Mouse (Mus musculus) heart, postnatal 0 days (tissue): Measurements from ENCODE around the gene Abhd10. TPM values are rescaled to one million over a fixed set of nuclear protein-coding genes. Genes with fewer than 3 reads are reported as not detected.

Experiments used
- ATAC-seq: fragments of 200-750 bp; cut with Nextera tagmentation; 2 replicates; pipeline ENCODE4 v1.8.0; 2017; ENCODE audit warnings: low read depth, moderate number of reproducible peaks, moderate library complexity; ENCODE audit not compliant: insufficient read depth
- DNase-seq: peaks from one replicate; pipeline ENCODE4 v3.0.0-alpha.2; 2016; ENCODE audit warnings: low spot score
- H3K27ac ChIP-seq: fragments of 300-500 bp; sonication (generic); 2 replicates; pipeline ENCODE4 v1.5.1; 2014; ENCODE audit warnings: low read depth, mild to moderate bottlenecking
- H3K27me3 ChIP-seq: fragments of 300-500 bp; sonication (generic); 2 replicates; pipeline ENCODE4 v1.6.1; 2014; ENCODE audit warnings: low read length, mixed read lengths; ENCODE audit not compliant: control insufficient read depth, insufficient read depth
- H3K36me3 ChIP-seq: fragments of 300-500 bp; sonication (generic); replicated peaks from 2 replicates; pipeline ENCODE4 v1.6.1; 2014; ENCODE audit warnings: low read length, mixed read lengths; ENCODE audit not compliant: control insufficient read depth, insufficient read depth
- H3K4me1 ChIP-seq: fragments of 300-500 bp; sonication (generic); 2 replicates; pipeline ENCODE4 v1.6.1; 2014; ENCODE audit warnings: antibody characterized with exemption; ENCODE audit not compliant: control insufficient read depth, insufficient read depth
- H3K4me2 ChIP-seq: fragments of 300-500 bp; sonication (generic); 2 replicates; pipeline ENCODE4 v1.6.1; 2014; ENCODE audit warnings: low read depth, mild to moderate bottlenecking, low read length, moderate library complexity
- H3K4me3 ChIP-seq: fragments of 300-500 bp; sonication (generic); 2 replicates; pipeline ENCODE4 v1.5.1; 2014; ENCODE audit warnings: low read depth, low read length
- H3K9ac ChIP-seq: fragments of 300-500 bp; sonication (generic); replicated peaks from 2 replicates; pipeline ENCODE4 v1.6.1; 2014; ENCODE audit warnings: low read depth, low read length, mixed read lengths
- H3K9me3 ChIP-seq: fragments of 300-500 bp; sonication (generic); replicated peaks from 2 replicates; pipeline ENCODE4 v1.6.1; 2016; ENCODE audit warnings: low read length; ENCODE audit not compliant: control insufficient read depth
- CTCF ChIP-seq: IDR thresholded peaks from 2 replicates; pipeline ENCODE4 v1.5.1; 2016; ENCODE audit warnings: antibody characterized with exemption, control low read depth, low read depth
- EP300 ChIP-seq: IDR thresholded peaks from 2 replicates; pipeline ENCODE4 v1.6.1; 2016; ENCODE audit warnings: antibody characterized with exemption, low read depth
- WGBS: fragments of 180-500 bp; shearing (Covaris S2); extraction: QIAGEN DNeasy Blood & Tissue Kit; methylation state at CpG from one replicate; pipeline ENCODE4 v1.1.7; 2014; 5-methylcytosine and 5-hydroxymethylcytosine counted together
- polyA plus RNA-seq: library from polyadenylated mRNA; unstranded; fragments of >200 nt; fragmentation: Nextera tagmentation; extraction: Ambion mirVana; gene quantifications from 2 replicates; pipeline ENCODE4 v1.2.1, GENCODE M21; 2015
- total RNA-seq: library from RNA; depleted of rRNA; stranded (reverse); fragments of >200 nt; gene quantifications from 2 replicates; pipeline ENCODE4 v1.2.3, GENCODE M21; 2014; ENCODE audit warnings: low replicate concordance; rRNA removed

Gene Abhd10
- total and polyA plus RNA-seq, 2 experiments from 2014 or later, result 8.7 to 30.8 TPM

- H3K27me3 ChIP-seq, result no peaks in the 10 kb centered on the region
- no peak overlapping the region for H3K27ac ChIP-seq
- ATAC-seq (no peak), DNase-seq (no peak)
- no peaks in the 10 kb centered on the region for H3K4me1 ChIP-seq
- no peak overlapping the region for H3K4me2 ChIP-seq
- H3K4me3 ChIP-seq, result no peak overlapping the region
- TF ChIP-seq EP300 (no peak), CTCF (no peak)
- WGBS, result 50% methylated on average over 4 of the region's 4 CpGs
- no peaks in the 10 kb centered on the region for H3K36me3 ChIP-seq
- no peak overlapping the region for H3K9ac ChIP-seq
- H3K9me3 ChIP-seq, result no peaks in the 10 kb centered on the region
Observed at GRCm38 (mm10) chr16:45690178-45690577, 52.6 kb downstream of the Abhd10 start.

GRCm38 (mm10) chr16:45686833-45687232 lies 55.9 kb downstream of the Abhd10 start:
- DNase-seq, result no peak
- Histone ChIP-seq H3K27ac (no peak overlapping the region), H3K4me2 (no peak overlapping the region), H3K4me1 (no peaks in the 10 kb centered on the region), H3K4me3 (no peak overlapping the region), H3K9ac (no peak overlapping the region), H3K27me3 (no peaks in the 10 kb centered on the region), H3K9me3 (no peaks in the 10 kb centered on the region), H3K36me3 (no peaks in the 10 kb centered on the region)
- WGBS, result 70% methylated on average over 3 of the region's 3 CpGs
- TF ChIP-seq CTCF (no peak), EP300 (no peak)
- no peak for ATAC-seq

- WGBS, result 60% methylated on average over 3 of the region's 3 CpGs
- TF ChIP-seq CTCF, result no peak
- no peak for ATAC-seq
Observed at GRCm38 (mm10) chr16:45685295-45685694, 57.5 kb downstream of the Abhd10 start.

GRCm38 (mm10) chr16:45684815-45685214 lies 57.9 kb downstream of the Abhd10 start:
- no peak overlapping the region for H3K4me2 ChIP-seq
- DNase-seq (peak; percentile 45), ATAC-seq (no peak)
- H3K27ac ChIP-seq, result no peak overlapping the region
- H3K27me3 ChIP-seq, result no peaks in the 10 kb centered on the region
- 13% methylated on average over 8 of the region's 8 CpGs for WGBS
- H3K36me3 ChIP-seq, result no peaks in the 10 kb centered on the region
- H3K9ac ChIP-seq, result no peak overlapping the region
- TF ChIP-seq EP300 (no peak), CTCF (peak; percentile 78)
- H3K9me3 ChIP-seq, result no peaks in the 10 kb centered on the region
- H3K4me3 ChIP-seq, result no peak overlapping the region
- H3K4me1 ChIP-seq, result no peaks in the 10 kb centered on the region

More at GRCm38 (mm10) chr16:45685295-45685694, 57.5 kb downstream of the Abhd10 start:
- DNase-seq, result no peak
- H3K4me1 ChIP-seq, result no peaks in the 10 kb centered on the region
- H3K9ac ChIP-seq, result no peak overlapping the region
- no peaks in the 10 kb centered on the region for H3K9me3 ChIP-seq
- H3K4me3 ChIP-seq, result no peak overlapping the region
- no peaks in the 10 kb centered on the region for H3K27me3 ChIP-seq
- no peak overlapping the region for H3K4me2 ChIP-seq
- H3K27ac ChIP-seq, result no peak overlapping the region
- H3K36me3 ChIP-seq, result no peaks in the 10 kb centered on the region

Other genes starting within 250 kb of the Abhd10 start
- not detected in 2 replicates for gene Gm609, start 250.0 kb downstream of the Abhd10 start, total RNA-seq
- not detected in 2 replicates for gene Gm609, start 250.0 kb downstream of the Abhd10 start, polyA plus RNA-seq
- gene Gm17783, start 210.9 kb downstream of the Abhd10 start, total RNA-seq, result not detected in 2 replicates
- gene Gm17783, start 210.9 kb downstream of the Abhd10 start, polyA plus RNA-seq, result not detected in 2 replicates
- gene Slc9c1, start 207.6 kb downstream of the Abhd10 start, total RNA-seq, result not detected in 2 replicates
- not detected in 2 replicates for gene Slc9c1, start 207.6 kb downstream of the Abhd10 start, polyA plus RNA-seq
- gene Gcsam, start 132.6 kb downstream of the Abhd10 start, total RNA-seq, result 2.9 TPM in 1 of 2 replicates, not detected in the other
- gene Gcsam, start 132.6 kb downstream of the Abhd10 start, polyA plus RNA-seq, result 0.08 and 0.26 TPM in 2 replicates
- not detected in 2 replicates for gene BC016579, start 88.9 kb downstream of the Abhd10 start, total RNA-seq
- not detected in 2 replicates for gene BC016579, start 88.9 kb downstream of the Abhd10 start, polyA plus RNA-seq
- gene Tmprss7, start 49.3 kb downstream of the Abhd10 start, total RNA-seq, result not detected in 2 replicates
- not detected in 2 replicates for gene Tmprss7, start 49.3 kb downstream of the Abhd10 start, polyA plus RNA-seq
- 1.3 TPM in 1 of 2 replicates, not detected in the other for gene Tagln3, start 18.3 kb downstream of the Abhd10 start, total RNA-seq
- 0.57 and 0.82 TPM in 2 replicates for gene Tagln3, start 18.3 kb downstream of the Abhd10 start, polyA plus RNA-seq
- 33.2 and 39.2 TPM in 2 replicates for gene Phldb2, start 210.6 kb upstream of the Abhd10 start, total RNA-seq
- gene Phldb2, start 210.6 kb upstream of the Abhd10 start, polyA plus RNA-seq, result 28.9 and 32.8 TPM in 2 replicates